Mouse (Mus musculus) cerebellum, postnatal 10 days (tissue): ENCODE results near the gene Wt1.
A peak's percentile ranks its signal among the peaks of the same experiment; 100 is the strongest.

Experiments
- DNase-seq, 2 experiments: peaks; one replicate each; pipeline ENCODE4 v3.0.0; 2021; ENCODE audit warnings: mixed read lengths in 2 of 2

The Wt1 gene

GRCm38 (mm10) chr2:105126279-105126678 lies at the start of gene Wt1:
Wt1 (plus strand) TSS chr2:105126529.
- peak; percentile 30 to 37 for DNase-seq

- no peak for DNase-seq
These were observed 49.2 kb upstream of the Wt1 start for GRCm38 (mm10) chr2:105077151-105077550.

GRCm38 (mm10) chr2:105082256-105082790 lies 44.0 kb upstream of the Wt1 start:
- DNase-seq = no peak

- no peak for DNase-seq
These were observed 42.3 kb upstream of the Wt1 start for GRCm38 (mm10) chr2:105084035-105084434.

GRCm38 (mm10) chr2:105086081-105086480 lies 40.2 kb upstream of the Wt1 start:
- DNase-seq = no peak

GRCm38 (mm10) chr2:105088005-105088404 lies 38.3 kb upstream of the Wt1 start:
- DNase-seq = no peak

DNA sequence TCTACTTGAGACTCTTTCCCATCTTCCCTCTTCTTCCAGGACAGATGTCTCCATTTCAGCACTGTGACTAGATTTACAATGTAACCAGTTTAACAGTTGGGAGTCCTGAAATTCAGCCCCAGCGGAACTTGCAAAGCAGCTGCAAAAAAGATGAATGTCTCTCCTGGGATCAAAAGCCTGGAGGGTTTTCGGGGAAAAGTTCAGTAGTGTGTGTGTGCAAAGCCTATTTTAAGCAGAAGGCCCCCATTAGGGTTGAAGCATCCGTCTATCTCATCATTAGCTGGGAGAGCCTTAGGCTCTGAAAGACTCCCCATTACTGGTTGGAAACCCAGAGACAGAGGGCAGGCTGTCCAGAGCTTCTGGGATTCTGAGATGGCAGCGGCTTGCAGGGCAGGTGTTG lies 37.2 kb upstream of the Wt1 start:
- DNase-seq = no peak

- DNase-seq = peak in 1 of 2 experiments; percentile 32
These were observed 36.5 kb upstream of the Wt1 start for GRCm38 (mm10) chr2:105089581-105090508.

- DNase-seq = no peak
These were observed 35.3 kb upstream of the Wt1 start for GRCm38 (mm10) chr2:105090991-105091390.

- DNase-seq = no peak
These were observed 34.6 kb upstream of the Wt1 start, which contains the start of gene Gm11060 for GRCm38 (mm10) chr2:105091718-105092117. Gm11060 (plus strand) TSS chr2:105092018.

- DNase-seq = no peak
These were observed 28.9 kb upstream of the Wt1 start for GRCm38 (mm10) chr2:105097294-105097953.

- DNase-seq = peak; percentile 28 to 31
These were observed 26.9 kb upstream of the Wt1 start for GRCm38 (mm10) chr2:105099410-105099809.

GRCm38 (mm10) chr2:105100541-105100940 lies 25.8 kb upstream of the Wt1 start:
- DNase-seq = no peak

DNA sequence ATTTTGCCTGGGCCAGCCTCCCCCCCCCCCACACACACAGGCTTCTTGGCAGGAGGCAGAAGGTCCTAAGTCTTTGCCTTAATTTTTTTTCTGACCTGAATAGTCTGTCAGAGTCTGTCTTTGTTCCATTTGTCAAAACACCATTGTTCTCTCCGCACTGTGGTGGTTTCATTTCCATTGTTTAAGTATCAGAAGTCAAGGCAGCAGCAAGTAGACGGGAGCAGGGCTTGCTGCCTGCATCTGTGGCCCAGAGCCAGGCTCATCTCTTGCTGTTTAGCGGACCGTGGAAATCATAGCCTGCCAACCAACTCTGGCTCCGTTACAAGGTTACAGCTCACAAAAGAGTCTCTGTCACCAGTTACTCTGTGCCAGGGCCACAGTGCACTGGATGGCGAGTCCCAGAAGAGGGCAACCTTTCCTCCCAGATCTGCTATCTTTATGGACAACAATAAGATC lies 17.6 kb upstream of the Wt1 start:
- DNase-seq = peak; percentile 98 to 99

DNA sequence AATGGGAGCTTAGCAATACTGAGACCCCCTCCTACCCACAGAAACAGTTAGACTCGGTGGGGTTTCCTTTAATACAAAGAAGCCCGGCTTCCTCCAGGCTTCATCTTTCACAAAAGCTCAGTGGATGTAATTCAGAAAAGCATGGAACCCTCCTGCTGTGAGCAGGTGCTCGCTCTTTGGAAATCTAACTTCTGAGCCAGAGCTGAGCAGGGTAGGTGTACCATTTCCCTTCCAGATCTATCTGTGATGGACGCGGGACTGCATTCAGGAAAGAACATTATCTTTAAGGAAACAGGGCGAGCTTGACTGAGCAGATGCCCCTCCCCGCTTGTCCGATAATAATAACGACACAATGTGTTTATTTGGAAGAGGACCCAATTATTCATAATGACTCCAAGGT lies 12.3 kb upstream of the Wt1 start:
- peak in 1 of 2 experiments; percentile 46 for DNase-seq

DNA sequence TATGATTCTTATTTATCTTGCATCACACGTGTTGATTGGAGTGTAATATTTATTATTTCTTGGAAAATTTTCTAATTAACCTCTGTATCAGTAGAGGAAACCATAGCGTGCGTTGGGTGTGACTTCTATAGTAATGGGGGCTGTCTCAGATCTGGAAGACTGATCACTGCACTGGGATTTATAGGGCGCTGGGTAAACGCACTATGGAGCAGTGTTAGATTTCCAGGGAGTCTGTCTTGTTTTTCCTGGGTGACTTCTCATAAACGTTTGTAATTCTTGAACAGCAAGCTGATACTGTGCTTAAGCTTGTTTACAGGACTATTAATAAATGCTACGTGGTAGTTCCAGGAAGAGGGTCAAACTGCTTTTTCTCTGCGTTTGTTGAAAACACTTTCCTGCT lies 8.7 kb upstream of the Wt1 start:
- DNase-seq = no peak

DNA sequence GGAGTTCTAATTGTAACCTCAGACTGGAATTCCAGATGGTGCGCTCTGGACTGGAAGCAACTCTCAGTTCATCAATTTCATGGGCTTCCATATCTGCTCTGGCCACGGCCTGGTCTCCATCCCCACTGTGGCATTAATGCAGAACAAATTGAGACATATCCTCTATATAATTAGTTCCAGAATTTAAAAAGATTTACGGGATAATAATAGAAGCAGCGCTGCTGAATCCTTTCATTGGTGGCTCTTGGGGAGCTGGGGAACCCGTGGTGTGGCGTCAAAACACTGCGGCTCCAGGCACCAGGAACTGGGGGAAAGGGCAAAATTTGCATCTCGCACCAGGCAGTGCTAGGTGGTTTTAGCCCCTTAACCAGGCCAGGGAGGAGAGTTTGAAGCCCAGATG lies 4.1 kb upstream of the Wt1 start:
- no peak for DNase-seq

GRCm38 (mm10) chr2:105122886-105123285 lies 3.4 kb upstream of the Wt1 start:
- peak; percentile 32 to 47 for DNase-seq

DNA sequence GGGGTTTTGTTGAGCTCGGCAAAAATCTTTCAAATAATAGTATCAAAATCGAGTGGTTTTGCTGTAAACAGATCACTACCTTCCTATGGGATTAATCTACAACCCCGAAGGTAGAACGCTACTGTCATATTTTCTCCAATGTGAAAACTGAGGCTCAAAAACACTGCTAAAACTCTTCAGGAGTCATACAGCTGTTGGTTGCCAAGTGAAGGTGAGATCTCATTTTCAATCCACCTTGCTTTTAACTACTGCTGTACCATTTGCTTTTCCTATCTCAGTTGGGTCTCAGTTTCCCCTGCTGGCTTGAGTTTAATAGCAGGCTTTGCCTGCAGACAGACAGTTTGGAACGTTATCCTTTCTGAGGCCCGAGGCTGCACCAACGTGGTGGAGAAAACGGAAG lies 2.9 kb upstream of the Wt1 start:
- DNase-seq = no peak

DNA sequence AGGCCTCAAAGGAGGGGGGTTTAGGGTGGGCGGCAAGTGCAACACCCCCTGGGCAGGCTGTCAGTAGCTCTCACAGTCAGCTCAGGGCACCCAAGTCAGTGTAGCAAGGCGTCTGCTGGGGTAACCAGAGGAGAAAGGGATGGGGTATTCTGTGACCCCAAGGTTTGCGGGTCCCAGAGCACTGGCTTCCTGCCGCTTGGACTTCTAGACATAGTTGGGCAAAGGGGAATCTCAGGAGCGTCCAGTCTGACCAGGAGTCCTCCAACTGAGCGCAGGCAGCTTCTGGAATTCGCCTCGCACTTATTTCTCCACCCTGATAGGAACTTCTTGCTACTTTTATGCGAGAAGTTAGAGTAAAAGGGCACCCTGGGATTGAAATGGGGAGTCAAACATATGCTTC lies 2.4 kb upstream of the Wt1 start:
- DNase-seq = no peak

GRCm38 (mm10) chr2:105124391-105124790 lies 1.9 kb upstream of the Wt1 start:
- DNase-seq = no peak

GRCm38 (mm10) chr2:105125205-105125604 lies 1.1 kb upstream of the Wt1 start:
- DNase-seq = no peak

DNA sequence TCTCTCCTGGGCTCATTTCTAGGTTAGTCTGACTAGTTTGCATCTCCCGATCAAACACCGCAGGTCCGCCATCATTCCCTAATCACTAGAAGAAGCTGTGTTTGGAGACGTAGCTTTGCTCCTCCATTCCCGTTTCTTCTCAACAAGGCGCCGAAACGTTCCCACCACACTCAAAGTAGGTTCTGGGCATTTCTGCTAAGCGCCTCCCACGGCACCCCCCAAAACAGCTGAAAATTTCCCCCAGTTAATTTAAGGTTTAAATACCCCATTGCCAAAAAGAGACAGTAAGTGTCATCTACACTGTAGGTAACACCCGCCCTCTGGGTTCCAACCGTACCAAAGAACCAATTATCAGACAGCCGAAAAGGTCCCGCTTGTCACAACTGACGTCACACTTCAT lies 688 bp upstream of the Wt1 start:
- no peak for DNase-seq
